Mouse (Mus musculus) embryonic fibroblast, embryonic 13.5 days (primary cell): Measurements from ENCODE around the gene Tas1r1. TPM values are rescaled to one million over a fixed set of nuclear protein-coding genes. Genes with fewer than 3 reads are reported as not detected.

Experiments
- H3K27ac ChIP-seq: 2 replicates; pipeline ENCODE4 v1.5.1; 2012; ENCODE audit warnings: low read length, control low read depth, inconsistent platforms; ENCODE audit not compliant: insufficient read depth
- H3K4me1 ChIP-seq: 2 replicates; pipeline ENCODE4 v1.6.1; 2011; ENCODE audit warnings: low read length; ENCODE audit not compliant: control insufficient read depth, insufficient read depth
- H3K4me3 ChIP-seq: 2 replicates; pipeline ENCODE4 v1.5.1; 2011; ENCODE audit warnings: mild to moderate bottlenecking, control low read depth, low read length; ENCODE audit not compliant: insufficient read depth
- CTCF ChIP-seq: IDR thresholded peaks from 2 replicates; pipeline ENCODE4 v1.5.1; 2011; ENCODE audit warnings: mild to moderate bottlenecking, control low read depth, low read length, moderate library complexity, borderline replicate concordance; ENCODE audit not compliant: insufficient read depth
- POLR2A ChIP-seq: IDR thresholded peaks from 2 replicates; pipeline ENCODE4 v1.6.1; 2011; ENCODE audit warnings: low read depth, mild to moderate bottlenecking, control low read depth, low read length, moderate library complexity
- polyA plus RNA-seq: library from polyadenylated mRNA; stranded (reverse); fragments of >200 nt; gene quantifications from 2 replicates; pipeline ENCODE4 v1.2.4, GENCODE M21; 2011; ENCODE audit warnings: low read depth; ENCODE audit not compliant: missing spikeins, insufficient read length

Tas1r1 gene
- polyA plus RNA-seq, 1 experiment, result not detected

- no peaks in the 10 kb centered on the region for H3K4me1 ChIP-seq
- no peak overlapping the region for H3K27ac ChIP-seq
- no peak overlapping the region for H3K4me3 ChIP-seq
- TF ChIP-seq CTCF, result no peak
- TF ChIP-seq POLR2A, result no peak
Measured at GRCm38 (mm10) chr4:152013036-152013813, 25.1 kb downstream of the Tas1r1 start.

GRCm38 (mm10) chr4:152012109-152012508, 26.3 kb downstream of the Tas1r1 start:
- Histone ChIP-seq H3K4me3 (no peak overlapping the region), H3K4me1 (peaks cover 6% of the 10 kb centered on the region), H3K27ac (no peak overlapping the region)
- TF ChIP-seq CTCF (no peak), POLR2A (no peak)

- no peak for TF ChIP-seq POLR2A
- TF ChIP-seq CTCF, result no peak
- Histone ChIP-seq H3K27ac (0 out of 2 replicates have a peak overlapping the region, but pooled peaks have one; percentile 34), H3K4me1 (peaks cover 9% of the 10 kb centered on the region), H3K4me3 (peak overlapping the region; percentile 84)
Measured at GRCm38 (mm10) chr4:152011171-152011760, 27.1 kb downstream of the Tas1r1 start.

- Histone ChIP-seq H3K4me1 (peaks cover 9% of the 10 kb centered on the region), H3K27ac (peak overlapping the region; percentile 34), H3K4me3 (peak overlapping the region; percentile 84)
- peak; percentile 32; the same call in 1 of the 2 replicates for TF ChIP-seq POLR2A
- TF ChIP-seq CTCF, result no peak
Measured at GRCm38 (mm10) chr4:152010707-152011134, 27.6 kb downstream of the Tas1r1 start.

- Histone ChIP-seq H3K27ac (peak overlapping the region; percentile 62), H3K4me1 (peaks cover 9% of the 10 kb centered on the region), H3K4me3 (peak overlapping the region; percentile 84)
- TF ChIP-seq POLR2A (no peak; the same call in 1 of the 2 replicates), CTCF (no peak)
Measured at GRCm38 (mm10) chr4:152010091-152010706, 28.2 kb downstream of the Tas1r1 start.

GRCm38 (mm10) chr4:152009076-152010051, 29.0 kb downstream of the Tas1r1 start:
- H3K27ac ChIP-seq, result peak overlapping the region; percentile 62
- no peak for TF ChIP-seq CTCF
- TF ChIP-seq POLR2A, result no peak; the same call in 1 of the 2 replicates
- peak overlapping the region; percentile 84 for H3K4me3 ChIP-seq
- peaks cover 9% of the 10 kb centered on the region for H3K4me1 ChIP-seq

GRCm38 (mm10) chr4:152008622-152009075, 29.7 kb downstream of the Tas1r1 start, which contains the start of gene Klhl21:
Gene Klhl21 (plus strand): TSS chr4:152008803.
- TF ChIP-seq CTCF (no peak), POLR2A (peak; percentile 98)
- Histone ChIP-seq H3K27ac (peak within 1 kb of the TSS; percentile 74), H3K4me3 (peak within 1 kb of the TSS; percentile 84), H3K4me1 (peaks cover 9% of the 10 kb centered on the region)

- H3K27ac ChIP-seq, result peak overlapping the region; percentile 74
- H3K4me1 ChIP-seq, result peaks cover 9% of the 10 kb centered on the region
- H3K4me3 ChIP-seq, result peak overlapping the region; percentile 49
- no peak for TF ChIP-seq POLR2A
- no peak for TF ChIP-seq CTCF
Measured at GRCm38 (mm10) chr4:152008148-152008500, 30.2 kb downstream of the Tas1r1 start.
